Mouse (Mus musculus) macrophage (primary cell): ENCODE data around the gene Shf. TPM values are rescaled to one million over a fixed set of nuclear protein-coding genes. Genes with fewer than 3 reads are reported as not detected.
"Not testable (repeated sequence)": the region's sequence is repeated elsewhere in the genome, so short reads cannot be mapped to it uniquely, and the experiment has no call there.

Source experiments
- H3K27ac ChIP-seq: fragments of 350-480 bp; formaldehyde crosslinking; 2 replicates; pipeline ENCODE4 v1.9.0; 2021
- H3K36me3 ChIP-seq: fragments of 350-480 bp; formaldehyde crosslinking; 2 replicates; pipeline ENCODE4 v1.9.0; 2021; ENCODE audit errors: inconsistent target
- H3K4me3 ChIP-seq: fragments of 350-480 bp; formaldehyde crosslinking; 2 replicates; pipeline ENCODE4 v1.9.0; 2021; ENCODE audit errors: inconsistent target
- H3K79me2 ChIP-seq: fragments of 350-480 bp; formaldehyde crosslinking; 2 replicates; pipeline ENCODE4 v1.9.0; 2021; ENCODE audit errors: inconsistent target
- WGBS: methylation state at CpG from one replicate; pipeline ENCODE4 v1.1.7; 2026; ENCODE audit warnings: inconsistent platforms; ENCODE audit not compliant: missing documents; 5-methylcytosine and 5-hydroxymethylcytosine counted together
- polyA plus RNA-seq: library from polyadenylated mRNA; stranded (reverse); fragments of 250-400 nt; gene quantifications from 3 replicates; pipeline ENCODE4 v1.2.4, GENCODE M21; 2018; ENCODE audit warnings: inconsistent platforms
- total RNA-seq, 78 experiments: library from RNA; depleted of rRNA; stranded (reverse); fragments of 250-400 nt; gene quantifications; 1 replicate in 9 of 78; 2 replicates in 24 of 78; 3 replicates in 43 of 78; 4 replicates in 2 of 78; pipeline ENCODE4 v1.2.4; 2018; ENCODE audit warnings: inconsistent platforms in 56 of 78

The Shf gene
- total RNA-seq (2018; cell fraction: chromatin; rRNA removed): 1 to 10 TPM in 15 of 26 experiments, under 1 TPM in 4, not detected in 7; 0.49 to 5.3 (median 2.4) TPM
- total RNA-seq (2018; cell fraction: cytosol; rRNA removed): 1 to 10 TPM; 1.1 to 2.9 (median 1.4) TPM
- 1 to 10 TPM in 17 of 26 experiments, under 1 TPM in 8, not detected in 1; 0.42 to 8.5 (median 1.7) TPM for total RNA-seq (2018; cell fraction: nucleus; rRNA removed)
- polyA plus RNA-seq: 0.98 to 1.2 TPM (median 1.1 TPM) in 3 replicates

- H3K27ac ChIP-seq: no peak within 1 kb of the TSS
- no peaks in the 10 kb centered on the region for H3K36me3 ChIP-seq
- H3K4me3 ChIP-seq: peak within 1 kb of the TSS; percentile 45
- WGBS: 3% methylated on average over 22 of the region's 54 CpGs
- no peaks in the 10 kb centered on the region for H3K79me2 ChIP-seq
Measured at GRCm38 (mm10) chr2:122368995-122369739, at the start of gene Shf. Gene Shf (minus strand): TSS chr2:122369162.

GRCm38 (mm10) chr2:122408928-122409327 is 40.0 kb upstream of the Shf start:
- Histone ChIP-seq H3K4me3 (peak overlapping the region; percentile 7; the same call in 1 of the 2 replicates), H3K79me2 (no peaks in the 10 kb centered on the region), H3K36me3 (no peaks in the 10 kb centered on the region), H3K27ac (peak overlapping the region; percentile 74)
- 13% methylated on average over 7 of the region's 7 CpGs for WGBS

GRCm38 (mm10) chr2:122407607-122408006 is 38.6 kb upstream of the Shf start:
- Histone ChIP-seq H3K4me3 (no peak overlapping the region), H3K36me3 (no peaks in the 10 kb centered on the region), H3K79me2 (no peaks in the 10 kb centered on the region), H3K27ac (peak overlapping the region; percentile 74)
- 11% methylated on average over 2 of the region's 2 CpGs for WGBS

GRCm38 (mm10) chr2:122396150-122396549 is 27.2 kb upstream of the Shf start:
- 100% methylated on average over 1 of the region's 1 CpGs for WGBS
- H3K36me3 ChIP-seq: no peaks in the 10 kb centered on the region
- no peak overlapping the region for H3K27ac ChIP-seq
- H3K4me3 ChIP-seq: no peak overlapping the region
- no peaks in the 10 kb centered on the region for H3K79me2 ChIP-seq

- H3K79me2 ChIP-seq, H3K36me3 ChIP-seq, H3K27ac ChIP-seq, H3K4me3 ChIP-seq: not testable (repeated sequence)
- WGBS: 93% methylated on average over 3 of the region's 3 CpGs
Measured at GRCm38 (mm10) chr2:122387135-122387534, 18.2 kb upstream of the Shf start.

- WGBS: 59% methylated on average over 3 of the region's 3 CpGs
- no peak overlapping the region for H3K27ac ChIP-seq
- H3K4me3 ChIP-seq: no peak overlapping the region
- H3K79me2 ChIP-seq: no peaks in the 10 kb centered on the region
- no peaks in the 10 kb centered on the region for H3K36me3 ChIP-seq
Measured at GRCm38 (mm10) chr2:122385095-122385494, 16.1 kb upstream of the Shf start.

- H3K36me3 ChIP-seq: no peaks in the 10 kb centered on the region
- 80% methylated on average over 6 of the region's 6 CpGs for WGBS
- H3K79me2 ChIP-seq: no peaks in the 10 kb centered on the region
- H3K4me3 ChIP-seq: no peak overlapping the region
- H3K27ac ChIP-seq: no peak overlapping the region
Measured at GRCm38 (mm10) chr2:122382121-122382520, 13.2 kb upstream of the Shf start.

- 61% methylated on average over 16 of the region's 16 CpGs for WGBS
- no peak overlapping the region for H3K4me3 ChIP-seq
- no peaks in the 10 kb centered on the region for H3K36me3 ChIP-seq
Measured at GRCm38 (mm10) chr2:122381329-122382103, 12.6 kb upstream of the Shf start.

GRCm38 (mm10) chr2:122380768-122381311 is 11.9 kb upstream of the Shf start:
- 3% methylated on average over 11 of the region's 11 CpGs for WGBS
- no peak overlapping the region for H3K27ac ChIP-seq
- 0 out of 2 replicates have a peak overlapping the region, but pooled peaks have one; percentile 7 for H3K4me3 ChIP-seq
- no peaks in the 10 kb centered on the region for H3K36me3 ChIP-seq
- no peaks in the 10 kb centered on the region for H3K79me2 ChIP-seq

More at GRCm38 (mm10) chr2:122381329-122382103, 12.6 kb upstream of the Shf start:
- Histone ChIP-seq H3K27ac (no peak overlapping the region), H3K79me2 (no peaks in the 10 kb centered on the region)

GRCm38 (mm10) chr2:122379292-122379650 is 10.3 kb upstream of the Shf start:
- H3K27ac ChIP-seq: no peak overlapping the region
- H3K4me3 ChIP-seq: no peak overlapping the region
- no peaks in the 10 kb centered on the region for H3K79me2 ChIP-seq
- 68% methylated on average over 2 of the region's 2 CpGs for WGBS
- H3K36me3 ChIP-seq: no peaks in the 10 kb centered on the region

GRCm38 (mm10) chr2:122378421-122379291 is 9.7 kb upstream of the Shf start:
- WGBS: 45% methylated on average over 8 of the region's 8 CpGs
- no peaks in the 10 kb centered on the region for H3K79me2 ChIP-seq
- H3K27ac ChIP-seq: no peak overlapping the region
- peak overlapping the region; percentile 81 for H3K4me3 ChIP-seq
- H3K36me3 ChIP-seq: no peaks in the 10 kb centered on the region

- Histone ChIP-seq H3K27ac (peak overlapping the region; percentile 68), H3K4me3 (peak overlapping the region; percentile 81), H3K36me3 (no peaks in the 10 kb centered on the region), H3K79me2 (no peaks in the 10 kb centered on the region)
- 1% methylated on average over 26 of the region's 26 CpGs for WGBS
Measured at GRCm38 (mm10) chr2:122377751-122378246, 8.8 kb upstream of the Shf start.

- Histone ChIP-seq H3K36me3 (no peaks in the 10 kb centered on the region), H3K79me2 (no peaks in the 10 kb centered on the region), H3K27ac (peak overlapping the region; percentile 68), H3K4me3 (peak overlapping the region; percentile 81)
- under 1% methylated on average over 28 of the region's 28 CpGs for WGBS
Measured at GRCm38 (mm10) chr2:122377215-122377674, 8.3 kb upstream of the Shf start.
